Mouse (Mus musculus) heart, postnatal 4 days (tissue): ENCODE data around the gene Camsap2. TPM values are rescaled to one million over a fixed set of nuclear protein-coding genes. Genes with fewer than 3 reads are reported as not detected.

ENCODE experiments used
- DNase-seq: peaks from one replicate; pipeline ENCODE4 v3.0.0; 2021
- total RNA-seq, 2 experiments: library from RNA; stranded (reverse); gene quantifications; 2 replicates each; pipeline ENCODE4 v1.2.3; 2021

Camsap2 gene
- total RNA-seq = 10 to 100 TPM; 33.4 to 34.0 TPM

DNA sequence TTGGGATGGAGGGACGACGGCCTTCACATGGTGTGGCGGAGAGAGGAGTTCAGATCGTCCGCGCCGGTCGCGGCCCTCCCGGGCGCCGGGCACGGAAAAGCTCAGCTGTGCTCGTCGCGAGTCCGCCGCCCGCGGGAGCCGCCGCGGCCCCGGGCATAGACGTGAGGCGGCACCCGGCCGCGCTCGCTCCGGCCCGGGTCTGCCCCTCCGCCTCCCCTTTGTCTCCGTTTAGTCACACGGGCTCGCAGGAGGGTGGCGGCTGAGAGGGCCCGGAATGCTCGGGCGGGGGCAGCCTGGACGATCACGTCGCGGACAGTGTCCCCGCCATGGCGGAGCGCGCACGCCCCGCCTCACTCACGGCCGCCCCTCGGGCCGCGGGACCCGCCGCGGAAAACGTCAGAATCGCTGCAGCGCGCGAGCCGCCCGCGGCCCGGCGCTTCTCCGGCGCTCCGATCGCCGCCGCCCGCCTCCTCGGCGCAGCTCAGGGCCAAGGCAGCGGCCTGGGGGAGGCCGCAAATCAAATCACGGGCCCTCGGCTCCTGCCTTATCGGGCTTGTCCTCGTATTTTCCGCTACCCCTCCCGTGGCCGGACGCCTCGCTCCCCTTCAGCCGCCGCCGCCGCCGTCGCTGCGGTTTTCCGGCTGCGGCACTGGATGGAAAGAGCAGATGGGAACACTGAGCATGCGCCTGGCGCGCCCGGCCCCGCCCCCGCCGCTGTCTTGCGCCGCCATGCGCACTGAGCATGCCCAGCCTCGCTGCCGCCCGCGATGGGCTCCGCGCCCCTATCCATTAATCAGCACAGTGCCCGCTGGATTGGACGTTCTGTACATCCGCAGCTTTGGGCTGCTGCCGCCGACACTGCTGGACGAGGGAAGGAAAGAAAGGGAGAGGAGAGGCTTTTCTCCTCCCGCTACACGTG, at the start of gene Camsap2:
Gene Camsap2 (minus strand): TSS at position 651 of the 919 bp plus-strand sequence.
- peak; percentile 96 for DNase-seq

DNA sequence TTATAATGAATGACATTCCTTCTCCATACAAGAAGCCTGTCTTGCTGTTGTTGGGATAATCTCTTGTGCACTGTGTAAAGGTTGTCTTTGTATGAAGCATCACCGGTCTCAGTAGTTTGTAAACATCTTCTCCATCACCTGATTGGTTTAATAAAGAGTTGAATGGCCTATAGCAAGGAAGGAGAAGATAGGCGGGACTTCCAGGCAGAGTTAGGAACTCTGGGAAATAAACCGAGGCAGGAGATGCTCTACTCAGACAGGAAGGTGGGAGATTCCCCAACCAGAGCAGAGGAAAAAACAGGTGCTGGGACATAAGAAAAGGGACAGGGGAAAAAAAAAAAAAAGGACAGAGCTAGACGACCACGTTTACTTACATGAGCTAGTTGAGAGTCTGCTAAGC, 49.2 kb upstream of the Camsap2 start:
- no peak for DNase-seq

- DNase-seq = peak; percentile 71
Observed at GRCm38 (mm10) chr1:136394506-136394905, 48.6 kb upstream of the Camsap2 start.

GRCm38 (mm10) chr1:136386914-136387313, 41.0 kb upstream of the Camsap2 start:
- no peak for DNase-seq

GRCm38 (mm10) chr1:136381583-136381982, 35.7 kb upstream of the Camsap2 start:
- DNase-seq = peak; percentile 38

- DNase-seq = peak; percentile 10
Observed at GRCm38 (mm10) chr1:136381169-136381568, 35.3 kb upstream of the Camsap2 start.

GRCm38 (mm10) chr1:136380606-136381005, 34.7 kb upstream of the Camsap2 start:
- DNase-seq = no peak

GRCm38 (mm10) chr1:136380161-136380560, 34.3 kb upstream of the Camsap2 start:
- no peak for DNase-seq

- no peak for DNase-seq
Observed at GRCm38 (mm10) chr1:136379261-136379660, 33.4 kb upstream of the Camsap2 start.

DNA sequence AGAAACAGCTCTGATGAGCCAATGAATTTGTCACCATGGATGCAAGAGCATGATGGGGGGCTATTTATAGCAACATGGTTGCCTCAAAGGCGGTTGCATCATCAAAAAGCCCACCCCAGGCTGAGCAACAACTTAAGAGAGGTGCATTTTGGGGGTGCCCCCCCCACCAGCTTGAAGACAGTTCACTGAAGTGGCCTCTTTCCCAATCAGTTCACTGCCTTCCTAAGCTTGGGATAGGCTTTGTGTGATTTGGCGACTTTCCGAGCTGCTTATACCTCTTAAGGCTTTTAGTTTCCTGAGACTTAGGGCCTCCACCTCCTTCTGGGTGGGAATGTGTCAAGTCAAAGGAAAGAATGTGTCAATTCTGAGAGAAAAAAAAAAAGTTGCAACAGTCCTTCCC, 20.1 kb upstream of the Camsap2 start:
- DNase-seq = no peak

GRCm38 (mm10) chr1:136364711-136365110, 18.8 kb upstream of the Camsap2 start:
- DNase-seq = peak; percentile 84

DNA sequence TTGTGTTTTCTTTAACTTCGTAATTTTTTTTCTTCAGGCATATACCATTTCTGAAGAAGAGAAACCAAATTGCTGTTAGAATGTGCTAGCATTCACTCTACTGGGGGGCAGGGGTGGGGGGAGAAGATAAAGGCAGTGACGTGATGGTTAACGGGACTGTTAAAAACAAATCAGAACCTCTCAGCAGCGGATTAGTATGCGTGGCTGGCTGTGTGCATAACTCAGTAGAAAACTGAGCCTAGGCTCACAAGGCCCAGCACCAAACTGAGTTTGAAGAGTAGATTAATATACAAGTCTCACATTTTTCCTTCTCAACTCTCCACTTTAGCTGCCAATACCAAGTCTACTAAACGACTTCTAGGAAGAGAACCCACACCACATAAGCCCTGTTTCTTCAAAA, 17.1 kb upstream of the Camsap2 start:
- no peak for DNase-seq

GRCm38 (mm10) chr1:136362567-136362966, 16.7 kb upstream of the Camsap2 start:
- no peak for DNase-seq

DNA sequence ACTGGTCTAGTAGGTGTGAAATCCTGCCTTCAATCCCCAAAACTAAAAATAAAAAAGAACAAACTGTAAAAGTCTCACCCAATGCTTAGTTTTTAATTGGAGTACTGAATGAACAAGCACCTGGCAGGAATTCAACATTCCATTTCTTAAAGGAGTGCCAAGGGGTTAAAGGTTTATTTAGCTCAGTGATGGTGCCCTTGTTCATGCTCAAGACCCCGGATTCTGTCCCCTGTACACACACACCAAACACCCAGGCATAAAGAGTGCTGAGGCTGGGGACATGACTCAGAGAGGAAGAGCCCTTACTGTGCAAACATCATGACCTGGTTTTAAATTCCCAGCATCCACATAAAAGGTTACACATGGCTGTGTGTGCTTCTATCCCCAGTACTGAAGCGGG, 15.5 kb upstream of the Camsap2 start:
- no peak for DNase-seq

GRCm38 (mm10) chr1:136360909-136361308, 15.0 kb upstream of the Camsap2 start:
- DNase-seq = no peak

- no peak for DNase-seq
Observed at GRCm38 (mm10) chr1:136358841-136359360, 13.0 kb upstream of the Camsap2 start.

- DNase-seq = no peak
Observed at GRCm38 (mm10) chr1:136355651-136356050, 9.7 kb upstream of the Camsap2 start.

DNA sequence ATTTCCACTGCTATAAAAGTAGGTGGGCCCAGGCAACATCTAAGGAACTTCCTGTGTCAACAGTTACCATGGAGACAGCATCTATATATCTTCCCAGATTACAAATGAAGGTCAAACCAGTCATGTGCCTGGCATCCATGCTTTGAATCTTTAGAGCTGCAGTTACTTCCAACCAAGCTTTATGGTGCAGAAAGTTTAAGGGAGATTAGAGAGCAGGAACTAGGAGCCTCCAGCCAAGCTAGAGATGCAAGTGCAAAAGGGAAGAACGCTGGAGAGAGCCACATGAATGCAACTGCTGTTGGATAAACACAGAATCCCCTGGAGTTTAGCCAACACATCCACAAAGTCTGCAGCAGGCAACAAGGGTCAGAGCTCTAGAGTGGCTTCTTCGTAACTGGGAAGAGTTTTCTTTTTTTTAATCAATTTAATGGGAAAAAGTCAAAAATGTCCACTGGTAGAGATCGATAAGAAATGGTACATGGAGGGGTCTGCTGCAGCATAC, 4.8 kb upstream of the Camsap2 start:
- no peak for DNase-seq

GRCm38 (mm10) chr1:136348137-136348536, 2.2 kb upstream of the Camsap2 start:
- DNase-seq = no peak

DNA sequence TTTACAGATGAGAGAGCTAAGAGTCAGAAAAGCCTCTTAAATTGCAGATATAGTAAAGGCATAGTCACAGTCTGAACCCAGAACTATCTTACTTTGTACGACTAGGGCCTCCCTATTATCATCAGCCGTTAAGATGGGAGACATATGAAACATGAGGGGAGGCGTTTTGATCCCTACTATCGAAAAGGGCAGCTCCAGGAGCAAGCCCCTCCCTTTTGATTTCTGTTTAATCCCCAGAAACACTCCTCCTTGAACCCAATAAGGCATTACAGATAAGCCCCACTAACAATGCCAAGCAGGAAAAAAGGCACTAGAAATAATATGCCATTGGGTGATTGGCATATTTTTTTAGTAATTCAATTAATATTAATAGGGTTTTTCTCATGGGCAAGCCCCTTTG, 1.2 kb upstream of the Camsap2 start:
- no peak for DNase-seq

DNA sequence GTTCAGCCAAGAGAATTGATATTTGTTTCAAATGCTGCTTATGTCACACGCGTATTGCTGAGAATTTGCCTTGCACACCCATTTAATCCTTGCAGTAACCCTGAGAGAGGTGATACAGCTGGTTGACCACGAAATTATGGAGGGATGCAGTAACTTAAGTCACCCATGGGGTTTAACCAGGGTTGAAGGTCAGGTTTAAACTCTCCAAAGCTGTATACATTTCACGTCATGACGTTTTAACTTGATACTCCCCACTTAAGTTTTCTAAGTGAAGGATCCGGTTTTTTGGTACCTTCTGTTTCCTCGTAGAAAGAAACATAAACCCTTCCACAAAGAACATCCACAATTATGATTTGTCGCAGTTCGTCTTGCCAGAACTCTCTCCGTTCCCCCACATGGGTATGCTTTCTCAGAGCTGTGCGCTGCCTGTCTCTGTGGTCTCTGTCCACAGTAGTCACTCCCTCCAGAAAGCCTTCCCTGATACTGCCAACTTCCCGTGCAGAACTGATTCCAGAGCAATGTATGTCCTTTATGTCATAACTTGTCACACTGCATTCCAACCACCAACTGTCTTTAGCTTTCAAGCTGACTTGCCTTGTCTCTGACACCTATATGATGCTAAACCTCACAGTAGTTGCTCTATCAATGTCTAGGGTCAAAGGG, 600 bp upstream of the Camsap2 start:
- DNase-seq = no peak

GRCm38 (mm10) chr1:136344768-136345453, 993 bp downstream of the Camsap2 start:
- peak; percentile 45 for DNase-seq

DNA sequence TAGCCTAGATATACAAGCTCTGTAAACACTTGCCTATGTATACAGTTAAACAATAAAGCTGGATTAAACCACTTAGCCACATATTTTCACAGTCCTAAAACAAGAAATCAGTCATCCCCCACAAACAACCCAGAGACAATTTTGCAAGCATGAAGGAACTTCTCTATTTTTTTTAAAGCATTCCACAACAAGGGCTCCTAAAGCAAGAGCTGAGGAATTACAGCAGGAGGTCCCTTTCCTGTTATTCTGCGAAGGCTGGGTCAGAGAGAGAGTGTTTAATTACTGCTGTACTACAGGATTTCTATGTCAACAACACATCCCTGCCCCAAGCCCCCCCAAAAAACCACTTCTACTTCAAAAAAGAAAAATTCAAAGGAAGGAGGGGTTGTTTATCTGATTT, 1.6 kb downstream of the Camsap2 start:
- no peak for DNase-seq
